Comparison of ENCODE assay signal across 10 mouse cellular contexts in genomic region chr6:24456097-24456496, GRCm38 (mm10). TPM values are rescaled to one million over a fixed set of nuclear protein-coding genes. Genes with fewer than 3 reads are reported as not detected.
DNase-seq lines count a peak whose midpoint lies in the region; ATAC-seq and TF ChIP-seq lines count a peak whose summit lies in the region.
"Had no signal": no experiment of that assay in that cellular context is flagged by ENCODE, and none has a peak within 500 bp of the region (broad histone marks: within the 10 kb centered on the region; RNA-seq: fewer than 3 reads in every experiment).

No protein-coding gene starts in this region.

- DNase-seq in hindbrain, embryonic 10.5 days (ENCODE audit: low spot score): peak; percentile 38
- DNase-seq in hindbrain, embryonic 14.5 days (ENCODE audit: low spot score): no peak
- peak; percentile 22 for DNase-seq in WW6 (ENCODE audit: low read depth, low spot score)
- peak; percentile 80 to 84 for DNase-seq in cerebellum, postnatal 36 days
- DNase-seq in gastrocnemius, postnatal 25 days: peak; percentile 6
- DNase-seq in layer of hippocampus, postnatal 25 days (ENCODE audit: extremely low spot score in 1 of 2, low spot score in 1 of 2): peak; percentile 70 to 91
- no peak for DNase-seq in midbrain, postnatal 0 days (ENCODE audit: low spot score)
- peak; percentile 43 to 51 for DNase-seq in urinary bladder, postnatal 36 days (ENCODE audit: low spot score in 2 of 2)

- H3K4me1 ChIP-seq in hindbrain, embryonic 10.5 days (replicated peaks): no peaks in the 10 kb centered on the region
- H3K4me1 ChIP-seq in hindbrain, embryonic 14.5 days (replicated peaks; ENCODE audit: control insufficient read depth, insufficient read depth, low read length): no peaks in the 10 kb centered on the region
- H3K4me1 ChIP-seq in midbrain, postnatal 0 days (ENCODE audit: insufficient read depth, low read length): no peaks in the 10 kb centered on the region
- H3K4me1 ChIP-seq: liver, embryonic 15.5 days; stomach, embryonic 15.5 days had no signal

- TF ChIP-seq CTCF in midbrain, postnatal 0 days (IDR thresholded peaks at IDR 0.05): peak; percentile 57

- ATAC-seq in hindbrain, embryonic 14.5 days (ENCODE audit: low FRiP score): no peak
- ATAC-seq in midbrain, postnatal 0 days (ENCODE audit: low FRiP score): no peak

- no peaks in the 10 kb centered on the region for H3K36me3 ChIP-seq in hindbrain, embryonic 10.5 days
- no peaks in the 10 kb centered on the region for H3K36me3 ChIP-seq in hindbrain, embryonic 14.5 days (replicated peaks; ENCODE audit: control insufficient read depth, insufficient read depth)
- H3K36me3 ChIP-seq in midbrain, postnatal 0 days (ENCODE audit: insufficient read depth, low read length): no peaks in the 10 kb centered on the region
- H3K36me3 ChIP-seq: liver, embryonic 15.5 days; stomach, embryonic 15.5 days had no signal

- WGBS in hindbrain, embryonic 10.5 days: 46% methylated on average over 7 of the region's 7 CpGs
- 45% methylated on average over 7 of the region's 7 CpGs for WGBS in hindbrain, embryonic 14.5 days
- WGBS in midbrain, postnatal 0 days: 42% methylated on average over 7 of the region's 7 CpGs

- H3K9me3 ChIP-seq in hindbrain, embryonic 10.5 days: no peaks in the 10 kb centered on the region
- no peaks in the 10 kb centered on the region for H3K9me3 ChIP-seq in hindbrain, embryonic 14.5 days (ENCODE audit: control insufficient read depth, low read length)
- no peaks in the 10 kb centered on the region for H3K9me3 ChIP-seq in midbrain, postnatal 0 days (ENCODE audit: low read length)
- H3K9me3 ChIP-seq: liver, embryonic 15.5 days; stomach, embryonic 15.5 days had no signal

- H3K4me2 ChIP-seq in hindbrain, embryonic 14.5 days (replicated peaks): no peak overlapping the region
- no peak overlapping the region for H3K4me2 ChIP-seq in midbrain, postnatal 0 days (ENCODE audit: low read depth, low read length, poor library complexity, severe bottlenecking)
- H3K4me2 ChIP-seq: liver, embryonic 15.5 days; stomach, embryonic 15.5 days had no signal

- H3K9ac ChIP-seq in hindbrain, embryonic 14.5 days: no peak overlapping the region
- H3K9ac ChIP-seq in midbrain, postnatal 0 days (replicated peaks; ENCODE audit: low read length, poor library complexity, severe bottlenecking): no peak overlapping the region
- H3K9ac ChIP-seq: liver, embryonic 15.5 days; stomach, embryonic 15.5 days had no signal

- no peak overlapping the region for H3K4me3 ChIP-seq in hindbrain, embryonic 10.5 days
- no peak overlapping the region for H3K4me3 ChIP-seq in hindbrain, embryonic 14.5 days (replicated peaks; ENCODE audit: low read length)
- H3K4me3 ChIP-seq in midbrain, postnatal 0 days (ENCODE audit: low read depth, low read length): no peak overlapping the region
- H3K4me3 ChIP-seq: liver, embryonic 15.5 days; stomach, embryonic 15.5 days had no signal

- H3K27me3 ChIP-seq in hindbrain, embryonic 10.5 days (ENCODE audit: insufficient read depth, poor library complexity, severe bottlenecking): no peaks in the 10 kb centered on the region
- no peaks in the 10 kb centered on the region for H3K27me3 ChIP-seq in hindbrain, embryonic 14.5 days (ENCODE audit: control insufficient read depth, insufficient read depth, low read length)
- H3K27me3 ChIP-seq in midbrain, postnatal 0 days (ENCODE audit: insufficient read depth, low read length): no peaks in the 10 kb centered on the region
- H3K27me3 ChIP-seq: liver, embryonic 15.5 days; stomach, embryonic 15.5 days had no signal

- H3K27ac ChIP-seq in hindbrain, embryonic 10.5 days: no peak overlapping the region
- no peak overlapping the region for H3K27ac ChIP-seq in hindbrain, embryonic 14.5 days
- no peak overlapping the region for H3K27ac ChIP-seq in midbrain, postnatal 0 days (ENCODE audit: low read depth, low read length)
- H3K27ac ChIP-seq: liver, embryonic 15.5 days; stomach, embryonic 15.5 days had no signal

RNA-seq across cellular contexts. Expression of gene Iqub, which starts 58.8 kb away (rescaled TPM):
- 1.3 and 2.3 TPM in 2 replicates for polyA plus RNA-seq in hindbrain, embryonic 10.5 days (2016; fragmentation: Nextera tagmentation; extraction: Ambion mirVana)
- 3.3 and 4.4 TPM in 2 replicates for polyA plus RNA-seq in hindbrain, embryonic 14.5 days (2014; fragmentation: Nextera tagmentation; extraction: Ambion mirVana)
- total RNA-seq in gastrocnemius, postnatal 25 days (2021): under 1 TPM; 0.08 TPM
- 1 to 10 TPM; 1.7 to 2.0 TPM for total RNA-seq in layer of hippocampus, postnatal 25 days (2021)
- 1.5 and 1.8 TPM in 2 replicates for total RNA-seq in midbrain, postnatal 0 days (2014; rRNA removed)
- polyA plus RNA-seq in midbrain, postnatal 0 days (2015; fragmentation: Nextera tagmentation; extraction: Ambion mirVana): 0.70 and 0.86 TPM in 2 replicates
- polyA plus RNA-seq: liver, embryonic 15.5 days had no signal

Comparison
In these comparisons a context has a peak if more than half of its experiments do, and no peak if none do; other contexts are left out.
1. DNase-seq: peak in hindbrain, embryonic 10.5 days (single experiment), WW6 (single experiment), cerebellum, postnatal 36 days (2 of 2), gastrocnemius, postnatal 25 days (single experiment), layer of hippocampus, postnatal 25 days (2 of 2) and urinary bladder, postnatal 36 days (2 of 2); none in hindbrain, embryonic 14.5 days (single experiment) and midbrain, postnatal 0 days (single experiment).